Mouse (Mus musculus): ENCODE results near the gene Fam107b. TPM values are rescaled to one million over a fixed set of nuclear protein-coding genes. Genes with fewer than 3 reads are reported as not detected.

Gene Fam107b
- total RNA-seq, 2 experiments from 2014 or later = 51.1 to 98.2 TPM

GRCm38 (mm10) chr2:3727225-3727930 is 157.1 kb downstream of the Fam107b start:
- peak; percentile 46 for ATAC-seq (replicated peaks; ENCODE audit: low FRiP score, low TSS enrichment, poor library complexity, severe bottlenecking)

- no peak for ATAC-seq (replicated peaks; ENCODE audit: low FRiP score, low TSS enrichment, poor library complexity, severe bottlenecking)
These were observed 157.8 kb downstream of the Fam107b start for GRCm38 (mm10) chr2:3728090-3728489.

DNA sequence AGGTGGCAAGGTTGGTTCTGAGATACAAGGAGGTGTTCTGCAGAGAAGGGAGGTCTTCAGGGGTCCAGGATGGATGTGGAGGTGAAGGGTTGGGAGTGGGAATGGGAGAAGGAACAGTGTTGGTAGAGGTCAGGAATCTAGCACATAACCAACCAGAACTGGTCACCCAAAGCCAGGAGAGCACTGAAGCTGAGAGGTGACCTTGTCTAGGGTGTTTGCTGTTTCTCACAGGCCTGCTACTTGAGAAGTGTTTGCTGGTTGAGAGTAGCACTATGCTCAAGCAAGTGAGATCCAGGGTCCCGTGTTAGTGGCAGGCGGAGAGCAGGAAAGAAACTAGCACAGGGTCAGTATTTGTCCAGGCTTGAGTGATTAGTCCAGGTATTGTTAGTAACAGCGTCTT is 159.3 kb downstream of the Fam107b start:
- no peak for ATAC-seq (replicated peaks; ENCODE audit: low FRiP score, low TSS enrichment, poor library complexity, severe bottlenecking)

DNA sequence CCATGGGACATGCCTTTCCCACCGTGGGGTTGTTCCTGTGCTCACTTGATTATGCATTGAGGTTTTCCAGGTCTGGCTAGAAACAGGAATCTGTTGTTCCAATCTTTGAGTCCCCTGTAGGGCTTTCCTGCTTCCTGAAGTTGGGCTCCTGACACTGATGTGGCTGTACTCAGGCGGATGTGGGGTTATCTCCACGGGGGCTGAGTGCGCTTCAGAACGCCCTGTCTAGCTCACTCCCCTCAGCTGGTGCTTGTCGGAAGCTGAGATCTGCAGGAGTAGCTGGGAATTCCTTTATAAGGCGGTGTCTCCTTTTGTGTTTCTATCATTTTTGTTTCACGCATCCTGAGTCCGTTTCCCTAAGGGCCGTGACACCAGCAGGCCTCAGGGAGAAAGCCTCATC is 160.5 kb downstream of the Fam107b start:
- peak; percentile 63 for ATAC-seq (replicated peaks; ENCODE audit: low FRiP score, low TSS enrichment, poor library complexity, severe bottlenecking)

GRCm38 (mm10) chr2:3731316-3732015 is 161.2 kb downstream of the Fam107b start:
- ATAC-seq (replicated peaks; ENCODE audit: low FRiP score, low TSS enrichment, poor library complexity, severe bottlenecking) = peak; percentile 38

GRCm38 (mm10) chr2:3737917-3738694 is 167.8 kb downstream of the Fam107b start:
- ATAC-seq (replicated peaks; ENCODE audit: low FRiP score, low TSS enrichment, poor library complexity, severe bottlenecking) = no peak

DNA sequence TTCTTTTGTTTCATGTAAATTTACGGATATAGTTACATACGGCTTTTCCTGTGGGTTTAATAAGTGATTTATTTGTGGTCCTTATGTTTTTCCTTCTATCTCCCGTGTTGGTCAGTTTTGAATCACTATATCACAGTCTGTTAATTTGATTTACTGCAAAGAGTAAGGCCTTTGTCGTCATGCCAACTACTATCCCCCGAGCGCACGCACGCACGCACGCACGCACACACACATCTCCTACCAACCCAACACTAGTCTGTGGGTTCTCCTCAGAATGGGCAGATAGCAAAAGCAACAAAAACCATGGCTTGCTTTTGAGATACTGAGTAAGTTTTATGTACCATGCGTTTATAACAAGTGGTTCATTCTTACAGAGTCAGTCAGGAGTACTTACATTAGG is 168.4 kb downstream of the Fam107b start:
- ATAC-seq (replicated peaks; ENCODE audit: low FRiP score, low TSS enrichment, poor library complexity, severe bottlenecking) = no peak

DNA sequence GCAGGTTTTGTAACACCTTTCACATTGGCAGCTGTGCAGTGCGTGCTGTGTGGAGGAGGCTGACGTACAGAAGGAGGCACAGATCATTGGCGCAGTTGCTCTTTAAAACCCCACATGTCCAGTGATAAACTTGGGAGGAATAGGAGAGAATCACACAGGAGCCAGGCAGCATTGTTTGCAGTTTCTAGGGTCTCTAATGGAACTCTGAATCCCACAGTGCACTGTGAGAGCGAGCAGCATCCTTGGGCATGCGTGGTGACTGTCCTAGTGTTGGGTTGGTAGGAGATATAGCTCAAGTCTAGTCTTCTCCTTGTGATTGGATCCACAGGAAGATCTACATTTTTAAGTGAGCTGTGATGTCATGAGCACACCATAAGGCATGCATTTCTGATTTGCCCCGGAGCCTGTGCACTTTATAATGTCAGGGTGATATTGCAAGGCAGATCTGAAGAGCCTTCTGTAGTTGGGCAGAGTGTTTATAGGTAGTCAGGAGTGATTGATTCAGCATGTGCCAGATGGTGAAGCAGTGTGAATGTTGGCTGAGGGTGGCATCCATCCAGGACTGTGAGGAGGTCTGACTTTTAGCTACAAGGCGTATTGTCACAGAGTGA is 169.2 kb downstream of the Fam107b start:
- ATAC-seq (replicated peaks; ENCODE audit: low FRiP score, low TSS enrichment, poor library complexity, severe bottlenecking) = no peak

DNA sequence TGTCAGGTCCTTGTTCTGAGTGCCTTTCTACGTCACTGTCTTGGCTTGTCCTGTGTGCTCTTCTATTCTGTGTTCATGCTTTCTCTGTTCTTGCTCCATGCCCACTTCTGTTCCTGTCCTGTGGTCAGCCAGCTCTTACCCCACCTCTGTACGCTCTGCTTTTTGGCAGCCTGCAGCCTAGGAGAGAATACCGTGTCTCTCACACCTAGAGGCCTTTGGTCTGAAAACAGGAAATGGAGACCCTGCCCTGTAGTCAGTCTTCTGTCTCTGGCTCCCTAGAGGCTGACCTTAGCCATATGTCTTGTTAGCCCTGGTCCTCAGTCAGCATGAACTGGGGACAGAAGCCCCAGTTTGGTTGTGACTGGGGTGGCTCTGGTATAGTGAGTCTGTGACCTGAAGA is 170.0 kb downstream of the Fam107b start:
- ATAC-seq (replicated peaks; ENCODE audit: low FRiP score, low TSS enrichment, poor library complexity, severe bottlenecking) = no peak

GRCm38 (mm10) chr2:3740670-3741069 is 170.4 kb downstream of the Fam107b start:
- no peak for ATAC-seq (replicated peaks; ENCODE audit: low FRiP score, low TSS enrichment, poor library complexity, severe bottlenecking)

DNA sequence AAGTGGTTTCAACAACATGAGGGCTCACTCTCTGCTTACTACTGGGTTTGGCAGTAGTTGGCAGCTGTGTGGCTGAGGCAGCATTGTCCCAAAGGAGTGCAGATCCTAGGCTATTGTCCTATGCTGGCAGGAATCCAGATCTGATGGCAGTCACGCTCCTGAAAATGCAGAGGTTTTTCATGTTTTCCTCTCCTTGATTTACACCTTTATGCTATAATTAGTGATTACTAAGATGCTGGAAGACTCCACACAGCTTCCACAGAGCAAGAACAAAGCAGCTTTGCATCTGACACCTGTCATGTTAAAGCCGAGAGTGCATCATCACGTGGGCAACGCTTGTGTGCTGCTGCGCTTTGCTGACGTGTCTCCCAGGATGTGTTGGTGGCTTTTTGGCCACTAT is 172.2 kb downstream of the Fam107b start:
- ATAC-seq (replicated peaks; ENCODE audit: low FRiP score, low TSS enrichment, poor library complexity, severe bottlenecking) = no peak

GRCm38 (mm10) chr2:3745041-3745440 is 174.8 kb downstream of the Fam107b start:
- ATAC-seq (replicated peaks; ENCODE audit: low FRiP score, low TSS enrichment, poor library complexity, severe bottlenecking) = no peak

- ATAC-seq (replicated peaks; ENCODE audit: low FRiP score, low TSS enrichment, poor library complexity, severe bottlenecking) = no peak
These were observed 175.8 kb downstream of the Fam107b start for GRCm38 (mm10) chr2:3745910-3746606.

DNA sequence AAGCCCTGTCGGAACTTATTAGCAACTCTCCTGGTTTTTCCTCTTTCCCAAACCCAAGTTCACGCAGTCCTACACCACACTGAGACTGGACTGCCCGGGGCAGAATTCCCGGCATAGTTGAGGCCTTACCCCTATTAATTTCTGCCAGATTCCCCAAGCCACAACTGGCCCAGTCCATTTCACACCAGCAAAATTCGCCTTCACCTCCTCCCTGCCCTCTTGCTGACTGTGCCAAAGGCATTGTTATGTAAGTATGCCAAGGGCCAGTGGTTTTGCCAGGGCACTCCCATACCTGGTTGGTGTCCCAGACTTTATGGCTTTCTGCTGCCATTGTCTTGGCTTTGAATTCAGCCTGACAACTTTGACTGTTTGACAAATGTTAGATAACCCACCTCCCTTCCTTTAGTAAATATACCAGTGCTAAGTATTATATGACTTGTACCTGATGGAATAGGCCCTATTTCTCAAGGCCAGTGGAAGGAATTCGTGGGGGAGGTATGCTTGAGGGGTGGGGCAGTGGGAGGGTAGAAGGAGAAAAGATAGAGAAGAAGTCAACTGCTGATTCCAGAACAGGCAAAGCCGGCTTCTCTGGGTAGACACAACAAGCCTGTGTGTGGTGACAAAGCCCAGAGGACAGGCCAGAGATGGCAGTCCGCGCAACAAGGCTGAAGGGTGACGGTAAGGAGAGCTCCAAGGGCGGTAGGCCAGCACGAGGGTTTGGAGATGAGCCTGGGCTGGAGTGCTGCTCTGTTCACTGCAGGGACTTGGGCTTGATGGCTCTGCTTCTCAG is 178.6 kb downstream of the Fam107b start:
- peak; percentile 11; the same call in 1 of the 2 replicates for ATAC-seq (replicated peaks; ENCODE audit: low FRiP score, low TSS enrichment, poor library complexity, severe bottlenecking)

DNA sequence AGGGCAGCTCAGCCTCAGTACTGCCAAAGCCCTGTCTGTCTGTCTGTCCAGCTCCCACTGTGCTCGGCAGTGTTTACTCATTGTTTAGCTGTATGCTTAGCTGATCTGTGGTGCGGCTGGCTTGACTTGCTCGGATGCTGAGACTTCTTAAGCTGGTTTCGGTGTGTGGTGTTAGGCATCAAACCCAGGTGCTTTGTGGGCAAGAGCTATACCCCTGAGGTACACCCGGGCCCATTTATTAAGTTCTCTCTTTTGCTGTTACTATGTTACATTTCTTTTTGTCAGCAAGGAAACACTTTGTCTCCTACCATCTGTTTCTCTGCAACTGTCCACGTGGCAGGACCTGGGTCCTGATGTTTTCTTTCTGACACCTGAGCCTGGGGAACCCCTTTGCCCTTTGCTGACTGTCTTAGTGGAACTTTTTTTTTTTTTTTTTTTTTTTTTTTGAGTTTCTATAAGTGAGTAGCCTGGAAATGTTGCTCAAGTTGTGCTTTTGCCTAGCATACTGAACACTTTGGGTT is 179.3 kb downstream of the Fam107b start:
- no peak for ATAC-seq (replicated peaks; ENCODE audit: low FRiP score, low TSS enrichment, poor library complexity, severe bottlenecking)

DNA sequence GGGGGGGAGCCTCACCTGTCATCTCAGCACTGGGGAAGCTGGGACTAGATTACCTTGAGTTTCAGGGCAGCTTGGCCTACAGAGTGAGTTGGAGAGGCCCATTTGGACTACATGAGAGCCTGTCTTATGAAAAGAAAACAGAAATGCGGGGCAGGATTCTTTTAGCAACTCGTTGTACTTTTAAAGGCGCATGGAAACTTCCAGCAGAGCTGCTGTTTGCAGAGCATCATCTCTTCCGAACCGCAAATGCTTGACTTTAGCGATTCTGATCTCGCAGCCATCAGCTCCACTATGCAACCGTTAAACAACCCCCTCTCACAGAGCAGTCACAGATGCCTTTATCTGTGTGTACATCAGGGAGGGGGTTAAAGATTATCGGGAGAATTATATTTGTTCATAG is 179.8 kb downstream of the Fam107b start:
- no peak for ATAC-seq (replicated peaks; ENCODE audit: low FRiP score, low TSS enrichment, poor library complexity, severe bottlenecking)

GRCm38 (mm10) chr2:3752365-3752764 is 182.1 kb downstream of the Fam107b start:
- no peak for ATAC-seq (replicated peaks; ENCODE audit: low FRiP score, low TSS enrichment, poor library complexity, severe bottlenecking)

DNA sequence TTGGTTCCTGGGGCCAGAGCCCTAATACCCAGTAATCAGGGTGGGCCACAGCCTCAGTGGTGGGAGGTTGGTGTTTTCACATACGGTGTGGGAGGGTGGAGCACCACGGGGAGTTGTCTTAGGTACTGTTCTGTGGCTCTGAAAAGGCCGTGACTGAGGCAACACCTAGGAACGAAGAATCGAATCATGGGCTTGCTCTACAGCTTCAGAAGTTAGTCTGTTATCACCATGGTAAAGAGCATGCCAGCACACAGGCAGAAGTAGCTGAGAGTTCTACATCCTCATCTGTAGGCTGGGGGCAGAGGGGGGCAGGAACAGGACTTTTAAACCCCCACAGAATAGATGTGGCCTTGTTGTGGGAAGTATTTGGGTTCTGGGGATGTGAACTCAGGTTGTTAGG is 182.6 kb downstream of the Fam107b start:
- ATAC-seq (replicated peaks; ENCODE audit: low FRiP score, low TSS enrichment, poor library complexity, severe bottlenecking) = peak; percentile 12; the same call in 1 of the 2 replicates
